Mouse (Mus musculus) hindbrain, postnatal 0 days (tissue): ENCODE measurements around the gene Rnf183. TPM values are rescaled to one million over a fixed set of nuclear protein-coding genes. Genes with fewer than 3 reads are reported as not detected.

ENCODE experiments used
- ATAC-seq: fragments of 200-750 bp; cut with Nextera tagmentation; 2 replicates; pipeline ENCODE4 v1.8.0; 2017; ENCODE audit warnings: mild to moderate bottlenecking, moderate TSS enrichment, moderate library complexity
- DNase-seq: peaks from one replicate; pipeline ENCODE4 v3.0.0-alpha.2; 2015; ENCODE audit warnings: low spot score
- H3K27ac ChIP-seq: fragments of 300-500 bp; sonication (generic); 2 replicates; pipeline ENCODE4 v1.5.1; 2014; ENCODE audit warnings: mild to moderate bottlenecking
- H3K27me3 ChIP-seq: fragments of 300-500 bp; sonication (generic); 2 replicates; pipeline ENCODE4 v1.6.1; 2014; ENCODE audit warnings: low read length, mixed read lengths; ENCODE audit not compliant: insufficient read depth
- H3K36me3 ChIP-seq: fragments of 300-500 bp; sonication (generic); 2 replicates; pipeline ENCODE4 v1.6.1; 2014; ENCODE audit warnings: low read length, mixed read lengths; ENCODE audit not compliant: insufficient read depth
- H3K4me1 ChIP-seq: fragments of 300-500 bp; sonication (generic); 2 replicates; pipeline ENCODE4 v1.6.1; 2014; ENCODE audit warnings: antibody characterized with exemption, low read length, mixed read lengths; ENCODE audit not compliant: insufficient read depth
- H3K4me2 ChIP-seq: fragments of 300-500 bp; sonication (generic); 2 replicates; pipeline ENCODE4 v1.6.1; 2014; ENCODE audit warnings: low read depth, mild to moderate bottlenecking, low read length, moderate library complexity, mixed read lengths
- H3K4me3 ChIP-seq: fragments of 300-500 bp; sonication (generic); 2 replicates; pipeline ENCODE4 v1.5.1; 2014; ENCODE audit warnings: low read length
- H3K9ac ChIP-seq: fragments of 300-500 bp; sonication (generic); replicated peaks from 2 replicates; pipeline ENCODE4 v1.6.1; 2014; ENCODE audit warnings: mild to moderate bottlenecking, low read length, moderate library complexity, mixed read lengths
- H3K9me3 ChIP-seq: fragments of 300-500 bp; sonication (generic); 2 replicates; pipeline ENCODE4 v1.6.1; 2016; ENCODE audit warnings: low read length, mixed read lengths
- CTCF ChIP-seq: IDR thresholded peaks from 2 replicates; pipeline ENCODE4 v1.5.1; 2016; ENCODE audit warnings: antibody characterized with exemption, control low read depth, low read depth
- WGBS: fragments of 180-500 bp; shearing (Covaris S2); extraction: QIAGEN DNeasy Blood & Tissue Kit; methylation state at CpG from one replicate; pipeline ENCODE4 v1.1.7; 2014; 5-methylcytosine and 5-hydroxymethylcytosine counted together
- polyA plus RNA-seq: library from polyadenylated mRNA; unstranded; fragments of >200 nt; fragmentation: Nextera tagmentation; extraction: Ambion mirVana; gene quantifications from 2 replicates; pipeline ENCODE4 v1.2.1, GENCODE M21; 2015
- total RNA-seq: library from RNA; depleted of rRNA; stranded (reverse); fragments of >200 nt; gene quantifications from 2 replicates; pipeline ENCODE4 v1.2.3, GENCODE M21; 2014

The Rnf183 gene
- total and polyA plus RNA-seq, 2 experiments from 2014 or later: 0.14 to 3.4 TPM

- H3K4me1 ChIP-seq: no peaks in the 10 kb centered on the region
- no peaks in the 10 kb centered on the region for H3K27me3 ChIP-seq
- no peak overlapping the region for H3K4me2 ChIP-seq
- H3K9ac ChIP-seq: no peak overlapping the region
- H3K27ac ChIP-seq: no peak overlapping the region
- ATAC-seq: peak; percentile 61; the same call in 1 of the 2 replicates
- no peaks in the 10 kb centered on the region for H3K9me3 ChIP-seq
- no peak overlapping the region for H3K4me3 ChIP-seq
- WGBS: 63% methylated on average over 5 of the region's 5 CpGs
- peak; percentile 46 for DNase-seq
- no peaks in the 10 kb centered on the region for H3K36me3 ChIP-seq
- TF ChIP-seq CTCF: peak; percentile 68
Measured at GRCm38 (mm10) chr4:62454995-62455394, 19.9 kb upstream of the Rnf183 start.

- Histone ChIP-seq H3K27ac (no peak overlapping the region), H3K4me2 (no peak overlapping the region), H3K4me1 (no peaks in the 10 kb centered on the region), H3K9ac (no peak overlapping the region), H3K4me3 (no peak overlapping the region), H3K27me3 (no peaks in the 10 kb centered on the region), H3K9me3 (no peaks in the 10 kb centered on the region), H3K36me3 (no peaks in the 10 kb centered on the region)
- DNase-seq (no peak), ATAC-seq (no peak)
- 71% methylated on average over 4 of the region's 4 CpGs for WGBS
- TF ChIP-seq CTCF: no peak
Measured at GRCm38 (mm10) chr4:62440986-62441385, 5.9 kb upstream of the Rnf183 start.

GRCm38 (mm10) chr4:62440544-62440943, 5.5 kb upstream of the Rnf183 start:
- H3K4me2 ChIP-seq: no peak overlapping the region
- no peak for TF ChIP-seq CTCF

GRCm38 (mm10) chr4:62439793-62440192, 4.7 kb upstream of the Rnf183 start:
- no peak overlapping the region for H3K4me2 ChIP-seq
- WGBS: 67% methylated on average over 4 of the region's 4 CpGs

More at GRCm38 (mm10) chr4:62440544-62440943, 5.5 kb upstream of the Rnf183 start:
- ATAC-seq (no peak), DNase-seq (no peak)
- no peaks in the 10 kb centered on the region for H3K36me3 ChIP-seq
- H3K9ac ChIP-seq: no peak overlapping the region
- H3K9me3 ChIP-seq: no peaks in the 10 kb centered on the region
- WGBS: 63% methylated on average over 4 of the region's 4 CpGs
- no peaks in the 10 kb centered on the region for H3K4me1 ChIP-seq
- H3K27me3 ChIP-seq: no peaks in the 10 kb centered on the region
- no peak overlapping the region for H3K27ac ChIP-seq
- no peak overlapping the region for H3K4me3 ChIP-seq

GRCm38 (mm10) chr4:62437871-62438270, 2.8 kb upstream of the Rnf183 start:
- no peak overlapping the region for H3K4me2 ChIP-seq
- H3K9me3 ChIP-seq: no peaks in the 10 kb centered on the region
- DNase-seq: no peak
- no peak overlapping the region for H3K27ac ChIP-seq
- 84% methylated on average over 7 of the region's 7 CpGs for WGBS
- no peaks in the 10 kb centered on the region for H3K4me1 ChIP-seq
- H3K4me3 ChIP-seq: no peak overlapping the region
- H3K27me3 ChIP-seq: no peaks in the 10 kb centered on the region
- no peaks in the 10 kb centered on the region for H3K36me3 ChIP-seq
- no peak for TF ChIP-seq CTCF
- H3K9ac ChIP-seq: no peak overlapping the region
- ATAC-seq: no peak

More at GRCm38 (mm10) chr4:62439793-62440192, 4.7 kb upstream of the Rnf183 start:
- no peak for ATAC-seq
- Histone ChIP-seq H3K27me3 (no peaks in the 10 kb centered on the region), H3K9me3 (no peaks in the 10 kb centered on the region), H3K4me3 (no peak overlapping the region), H3K9ac (no peak overlapping the region), H3K27ac (no peak overlapping the region), H3K4me1 (no peaks in the 10 kb centered on the region), H3K36me3 (no peaks in the 10 kb centered on the region)
- TF ChIP-seq CTCF: no peak
- no peak for DNase-seq

GRCm38 (mm10) chr4:62437256-62437778, 2.3 kb upstream of the Rnf183 start:
- Histone ChIP-seq H3K36me3 (no peaks in the 10 kb centered on the region), H3K4me2 (no peak overlapping the region), H3K4me3 (no peak overlapping the region), H3K27ac (no peak overlapping the region), H3K9me3 (no peaks in the 10 kb centered on the region), H3K27me3 (no peaks in the 10 kb centered on the region), H3K9ac (no peak overlapping the region), H3K4me1 (no peaks in the 10 kb centered on the region)
- TF ChIP-seq CTCF: no peak
- DNase-seq (no peak), ATAC-seq (no peak)
- WGBS: 96% methylated on average over 3 of the region's 3 CpGs

- Histone ChIP-seq H3K27me3 (no peaks in the 10 kb centered on the region), H3K4me1 (no peaks in the 10 kb centered on the region), H3K9ac (no peak overlapping the region), H3K36me3 (no peaks in the 10 kb centered on the region), H3K4me2 (no peak overlapping the region), H3K4me3 (no peak overlapping the region), H3K27ac (no peak overlapping the region), H3K9me3 (no peaks in the 10 kb centered on the region)
- 84% methylated on average over 7 of the region's 7 CpGs for WGBS
- no peak for ATAC-seq
- DNase-seq: no peak
- TF ChIP-seq CTCF: no peak
Measured at GRCm38 (mm10) chr4:62433939-62434870, 847 bp downstream of the Rnf183 start.
